Mouse (Mus musculus) kidney, postnatal 14 days (tissue): ENCODE measurements around the gene Erich6.
"Not testable (repeated sequence)": the region's sequence is repeated elsewhere in the genome, so short reads cannot be mapped to it uniquely, and the experiment has no call there.

Experiments used
- DNase-seq: peaks from one replicate; pipeline ENCODE4 v3.0.0; 2022; ENCODE audit warnings: mixed read lengths

Erich6 gene

DNA sequence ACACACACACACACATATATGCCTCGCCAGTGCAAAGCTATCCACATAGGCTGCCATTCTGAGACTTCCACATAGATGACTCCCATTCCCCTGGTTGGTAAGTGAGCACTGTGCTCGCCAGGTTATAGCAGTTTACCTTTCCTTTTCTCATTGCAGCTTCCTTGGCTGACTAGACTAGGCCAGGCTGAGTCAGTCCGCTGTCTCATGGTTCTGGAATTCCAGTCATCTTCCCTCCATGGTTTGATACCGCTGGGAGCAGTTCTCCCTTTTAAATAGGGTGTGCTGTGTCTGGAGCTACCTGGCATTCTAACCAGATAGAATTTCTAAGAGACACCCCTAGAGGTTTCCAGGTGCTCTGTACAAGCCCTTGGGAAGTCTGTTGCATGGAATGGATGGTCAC, 9.2 kb upstream of the Erich6 start:
- DNase-seq, result no peak

DNA sequence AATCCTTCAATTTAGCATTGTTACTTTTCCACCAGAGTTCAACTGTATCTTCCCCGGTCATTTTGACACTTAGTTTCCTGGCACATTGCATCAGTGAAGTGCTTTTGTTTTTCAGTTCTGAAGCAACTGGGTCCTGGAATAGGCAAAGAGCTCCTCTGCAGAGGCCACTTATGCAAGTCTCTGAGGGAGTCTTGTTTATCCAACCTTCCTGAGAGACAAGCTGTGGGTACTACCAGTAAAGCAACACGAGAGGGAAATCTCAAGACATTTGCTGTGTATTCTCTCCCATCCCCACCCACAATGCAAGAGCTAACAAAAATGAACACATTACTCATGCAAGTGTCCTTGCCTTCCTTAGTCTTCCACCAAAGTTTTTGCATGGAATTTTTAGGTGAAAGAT, 5.3 kb downstream of the Erich6 start:
- DNase-seq, result no peak

DNA sequence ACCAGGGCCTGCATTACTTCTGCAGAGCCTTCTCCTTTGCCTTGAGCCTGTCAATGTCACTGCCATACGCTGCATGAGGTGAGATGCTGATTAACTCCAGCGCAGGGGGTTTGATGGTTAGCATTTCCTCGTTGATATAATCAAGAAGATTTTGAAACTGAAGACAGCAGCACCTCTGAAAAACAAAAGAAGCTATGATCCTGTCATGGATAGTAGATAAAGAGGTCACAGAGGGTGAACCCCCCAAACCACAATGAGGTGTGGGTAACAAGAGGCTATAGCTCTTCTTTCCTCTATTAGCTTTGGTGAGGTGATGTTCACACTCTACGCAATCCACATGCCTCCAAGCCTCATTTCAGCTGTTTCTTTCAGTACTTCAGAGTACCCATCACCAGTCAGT, 12.0 kb downstream of the Erich6 start:
- no peak for DNase-seq

DNA sequence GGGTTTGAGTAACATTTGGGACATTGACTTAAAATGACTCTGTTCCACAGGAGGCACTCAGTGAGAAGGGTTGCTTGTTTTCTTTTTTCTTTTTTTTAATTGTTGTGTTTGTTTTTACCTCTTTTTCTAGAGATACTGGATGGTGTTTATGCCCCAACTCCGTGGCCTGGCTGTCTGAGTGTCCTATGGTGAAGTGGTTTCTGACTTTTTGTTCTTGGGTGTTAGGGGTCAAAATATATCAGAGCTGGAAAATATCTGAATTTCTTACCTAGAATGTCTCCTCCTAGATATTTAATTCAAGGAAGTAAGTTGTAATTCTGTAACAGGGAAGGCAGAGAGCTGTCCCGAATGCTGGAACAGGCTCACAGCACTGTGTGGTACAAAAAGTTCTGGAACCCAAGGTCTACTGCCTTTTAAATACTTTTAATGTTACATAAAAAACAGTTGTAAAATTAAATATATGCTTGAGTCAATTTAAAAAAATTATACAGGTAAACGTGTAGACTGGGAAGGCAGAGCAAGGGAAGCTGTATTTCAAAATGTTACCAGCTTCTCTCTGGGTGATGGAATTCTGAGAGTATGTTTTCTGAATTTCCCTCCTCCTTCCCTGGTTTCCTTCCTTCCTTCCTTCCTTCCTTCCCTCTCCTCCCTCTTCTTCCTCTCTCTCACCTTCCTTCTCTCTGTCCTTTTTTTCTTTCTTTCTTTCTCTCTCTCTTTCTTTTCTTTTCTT, 14.2 kb downstream of the Erich6 start:
- no peak for DNase-seq

DNA sequence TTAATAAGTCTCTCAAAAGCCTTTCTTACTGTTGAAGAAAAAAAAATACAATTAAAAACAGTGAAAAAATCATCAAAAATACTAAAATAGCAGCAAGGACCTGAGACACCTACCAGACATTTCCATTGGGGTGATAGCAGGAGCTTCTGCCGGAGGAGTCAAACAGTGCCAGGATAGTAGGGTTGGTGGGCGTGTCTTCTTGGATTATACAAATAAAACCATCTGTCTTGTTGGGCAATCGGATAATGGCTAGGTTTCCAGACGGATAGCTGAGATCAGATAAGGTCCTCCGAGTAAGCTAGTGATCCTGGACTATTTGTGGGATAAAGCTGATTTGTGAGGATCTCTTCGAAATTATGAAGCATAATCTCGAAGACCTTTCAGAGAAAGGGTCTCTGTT, 15.9 kb downstream of the Erich6 start:
- no peak for DNase-seq

DNA sequence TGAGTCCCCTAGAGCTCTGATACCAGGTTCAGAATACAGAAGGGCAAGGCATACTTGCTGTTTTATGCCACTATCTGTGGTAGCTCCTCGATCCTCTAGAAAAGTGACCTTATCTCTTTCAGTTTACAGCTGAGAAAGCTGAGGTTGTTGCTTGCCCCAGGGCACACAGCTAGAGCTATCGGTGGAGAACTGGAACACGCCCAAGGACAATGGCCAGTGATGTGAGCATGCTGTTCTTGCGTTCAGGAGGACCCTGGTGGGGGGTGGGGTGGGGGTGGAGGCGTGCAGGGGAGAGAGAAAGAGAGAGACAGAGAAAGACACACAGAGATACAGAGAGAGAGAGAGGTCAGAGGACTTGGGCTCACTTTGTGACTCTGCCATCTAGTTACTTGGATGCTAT, 27.0 kb downstream of the Erich6 start:
- no peak for DNase-seq

DNA sequence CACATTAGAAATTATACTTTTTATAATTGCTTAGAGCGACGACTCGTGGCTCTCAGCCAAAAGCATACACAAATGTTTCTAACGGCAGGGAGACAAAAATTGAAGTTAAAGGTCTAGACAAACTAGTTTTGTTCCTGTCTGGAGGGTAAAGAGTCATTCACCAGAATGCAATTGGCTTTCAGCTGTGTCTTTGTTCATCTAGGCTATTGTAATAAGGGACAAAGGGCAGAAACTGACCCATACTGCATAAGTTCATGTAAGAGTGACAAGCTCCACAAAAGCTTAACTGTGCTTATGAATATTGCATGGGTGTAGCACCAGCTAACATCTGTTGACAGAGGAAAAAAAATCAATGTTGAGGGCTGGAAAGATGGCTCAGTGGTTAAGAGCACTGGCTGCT, 28.5 kb downstream of the Erich6 start:
- DNase-seq, result no peak

DNA sequence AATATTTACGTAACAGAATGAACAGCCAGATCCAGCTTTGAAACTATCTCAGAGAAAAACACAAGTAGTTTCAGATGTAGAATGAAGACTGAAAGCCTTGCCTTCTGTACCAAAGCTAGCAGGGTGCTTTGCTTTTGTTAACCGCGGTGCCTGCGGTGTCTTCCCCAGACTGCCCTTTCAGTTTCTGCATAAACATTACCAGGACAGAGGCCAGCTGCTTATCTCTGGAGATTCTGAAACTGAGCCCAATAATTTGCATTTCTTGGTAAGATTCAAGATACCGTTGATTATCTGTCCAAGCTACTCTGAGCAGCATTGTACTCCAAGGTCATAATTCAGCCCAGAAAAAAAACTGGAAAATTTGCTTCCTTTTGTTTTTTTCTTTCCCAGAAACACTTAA, 43.4 kb downstream of the Erich6 start:
- no peak for DNase-seq

DNA sequence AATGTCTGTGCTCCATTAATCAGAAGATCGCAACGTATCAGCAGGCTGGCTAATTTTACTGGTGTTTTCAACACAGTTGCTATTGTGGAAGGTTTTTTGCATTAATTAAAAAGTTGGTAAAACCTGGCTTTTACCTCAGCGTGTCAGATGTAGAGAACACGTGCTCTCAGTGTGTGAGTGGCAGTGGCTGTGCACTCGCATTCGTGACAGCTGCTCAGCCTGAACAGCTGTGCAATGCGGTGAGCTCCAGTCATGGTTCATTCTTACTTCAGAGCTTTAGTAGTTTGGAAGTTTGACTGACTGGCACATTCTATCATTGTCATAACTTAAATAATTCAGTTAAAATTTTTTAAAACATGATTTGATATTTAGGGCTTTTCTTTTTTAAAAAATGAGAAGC, 44.3 kb downstream of the Erich6 start:
- DNase-seq, result not testable (repeated sequence)

DNA sequence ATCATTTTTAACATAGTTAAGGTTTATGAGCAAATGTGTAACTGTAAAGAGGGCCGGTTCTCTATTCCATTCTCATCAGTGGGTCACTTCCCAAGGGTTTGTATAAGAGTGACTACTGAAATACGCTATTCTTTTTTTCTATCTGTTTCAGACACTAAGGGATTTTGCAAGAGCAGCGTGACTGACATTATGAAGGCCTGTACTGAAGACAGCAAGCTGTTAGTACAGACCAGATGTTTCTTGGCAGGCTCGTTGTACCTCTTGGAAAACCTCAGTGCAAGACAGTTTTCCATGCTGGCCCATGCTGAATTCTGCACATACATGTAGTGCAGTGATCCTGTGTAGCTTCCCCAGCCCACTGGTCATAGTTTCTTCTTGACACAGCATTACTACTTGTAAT, 46.5 kb downstream of the Erich6 start:
- DNase-seq, result not testable (repeated sequence)

DNA sequence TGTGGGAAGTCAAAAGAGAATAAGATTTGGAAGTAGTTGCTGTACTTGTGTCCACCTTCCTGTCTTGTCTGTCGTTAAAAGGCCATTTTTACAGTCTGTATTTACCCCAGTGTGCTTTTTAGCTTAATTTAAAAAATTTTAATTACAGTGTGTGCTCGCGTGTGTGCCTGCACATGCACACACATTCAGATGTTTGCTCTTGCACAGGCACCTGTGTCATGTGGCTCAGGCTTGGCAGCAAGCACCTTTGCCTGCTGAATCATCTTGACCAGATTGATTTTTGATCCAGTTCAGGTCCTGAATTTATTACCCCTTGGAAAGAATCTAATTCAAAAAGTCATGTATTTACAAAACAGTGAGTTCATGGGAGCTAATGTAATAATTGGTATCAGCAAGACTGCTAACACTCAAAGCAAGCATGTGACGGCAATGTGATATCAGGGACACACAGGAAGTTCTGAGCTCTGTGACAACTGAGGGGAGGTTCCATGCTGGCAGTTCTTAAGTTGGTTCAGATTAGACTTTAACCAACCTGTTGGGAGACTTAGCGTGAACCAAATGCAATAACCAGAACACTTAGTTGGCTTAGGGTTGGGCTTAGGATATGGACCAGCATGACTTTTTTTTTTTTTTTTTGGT, 54.1 kb downstream of the Erich6 start:
- DNase-seq, result no peak

DNA sequence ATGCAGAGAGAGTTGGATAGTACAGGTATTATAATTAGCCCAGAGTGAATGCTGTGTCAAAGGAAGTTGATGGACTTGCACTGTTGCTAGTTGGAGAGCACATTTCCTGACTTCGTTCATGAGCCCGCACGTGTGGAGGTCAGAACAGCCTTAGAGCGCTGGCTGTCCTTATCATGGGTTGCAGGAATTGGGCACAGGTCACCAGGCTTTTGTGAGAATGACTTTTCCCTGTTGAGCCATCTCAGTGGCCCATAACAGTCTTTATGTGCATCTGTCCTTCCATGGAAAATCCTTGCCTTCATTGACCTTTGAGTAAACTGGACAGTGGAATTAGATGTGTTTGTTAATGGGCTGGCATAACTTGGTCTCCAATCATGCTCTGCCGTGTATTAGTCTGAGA, 54.7 kb downstream of the Erich6 start:
- no peak for DNase-seq

DNA sequence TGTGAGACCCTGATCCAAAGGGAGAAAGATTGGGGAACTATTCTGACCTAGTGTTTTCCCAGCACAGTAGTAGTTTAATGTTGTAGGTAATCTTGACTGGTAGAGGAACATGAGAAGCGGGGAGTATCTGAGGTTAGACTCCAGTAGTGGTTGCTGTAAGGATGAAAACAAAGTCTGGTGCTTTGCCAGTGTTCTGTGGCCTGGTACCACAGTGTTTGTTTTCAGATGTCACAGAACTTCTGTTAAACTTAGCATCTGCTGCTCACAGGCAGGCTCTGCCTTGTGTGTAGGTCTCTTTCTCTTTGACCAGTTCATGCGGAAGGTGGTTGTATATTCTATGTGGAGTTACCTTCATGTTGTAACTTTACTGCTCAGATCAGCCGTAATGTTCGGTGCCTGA, 55.5 kb downstream of the Erich6 start:
- DNase-seq, result no peak

DNA sequence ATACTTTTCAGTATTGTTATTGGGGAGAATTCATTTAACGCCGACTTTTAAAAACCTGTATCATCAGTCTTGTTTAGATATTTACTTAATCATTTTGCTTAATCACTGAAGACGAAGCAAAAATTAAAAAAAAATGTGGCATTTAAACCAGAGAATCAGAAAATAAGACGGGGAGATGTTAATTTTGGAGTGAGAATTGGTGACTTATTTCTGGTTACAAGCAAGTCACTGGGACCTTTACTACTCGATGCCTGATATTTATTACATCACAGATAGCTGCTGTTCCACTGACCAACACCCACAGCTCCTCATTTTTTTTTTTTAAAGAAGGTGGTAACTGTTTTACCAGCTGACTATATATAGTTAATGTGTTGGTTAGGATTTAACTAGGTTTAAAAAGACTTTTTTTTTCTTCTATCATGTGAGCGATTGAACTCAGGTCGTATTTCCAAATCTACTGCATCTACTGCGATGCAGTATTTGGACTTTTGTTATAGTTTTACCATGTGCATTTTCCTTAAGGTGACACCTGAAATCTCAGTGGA, 59.4 kb downstream of the Erich6 start:
- DNase-seq, result no peak

DNA sequence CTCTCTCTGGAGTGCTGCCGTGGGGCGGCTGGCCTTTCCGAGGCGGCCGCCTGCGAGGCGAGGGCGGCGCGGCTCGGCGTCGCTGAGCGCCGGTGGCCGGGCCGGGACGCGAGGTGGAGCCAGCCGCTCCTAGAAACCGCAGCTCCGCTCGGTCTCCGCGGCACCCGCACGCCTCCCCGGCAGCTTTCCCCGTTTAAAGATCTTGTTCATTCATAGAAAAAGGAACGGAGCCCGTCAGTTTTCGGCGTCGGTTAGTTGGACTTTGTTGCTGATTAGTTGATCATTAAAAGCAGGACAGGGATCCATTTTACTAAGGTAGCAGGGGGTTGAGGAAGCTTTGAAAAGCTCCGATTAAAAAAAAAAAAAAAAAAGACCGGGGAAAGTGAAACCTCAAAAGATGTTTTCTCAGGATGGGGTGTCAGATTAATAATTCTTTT, 59.9 kb downstream of the Erich6 start:
- DNase-seq, result peak; percentile 67

DNA sequence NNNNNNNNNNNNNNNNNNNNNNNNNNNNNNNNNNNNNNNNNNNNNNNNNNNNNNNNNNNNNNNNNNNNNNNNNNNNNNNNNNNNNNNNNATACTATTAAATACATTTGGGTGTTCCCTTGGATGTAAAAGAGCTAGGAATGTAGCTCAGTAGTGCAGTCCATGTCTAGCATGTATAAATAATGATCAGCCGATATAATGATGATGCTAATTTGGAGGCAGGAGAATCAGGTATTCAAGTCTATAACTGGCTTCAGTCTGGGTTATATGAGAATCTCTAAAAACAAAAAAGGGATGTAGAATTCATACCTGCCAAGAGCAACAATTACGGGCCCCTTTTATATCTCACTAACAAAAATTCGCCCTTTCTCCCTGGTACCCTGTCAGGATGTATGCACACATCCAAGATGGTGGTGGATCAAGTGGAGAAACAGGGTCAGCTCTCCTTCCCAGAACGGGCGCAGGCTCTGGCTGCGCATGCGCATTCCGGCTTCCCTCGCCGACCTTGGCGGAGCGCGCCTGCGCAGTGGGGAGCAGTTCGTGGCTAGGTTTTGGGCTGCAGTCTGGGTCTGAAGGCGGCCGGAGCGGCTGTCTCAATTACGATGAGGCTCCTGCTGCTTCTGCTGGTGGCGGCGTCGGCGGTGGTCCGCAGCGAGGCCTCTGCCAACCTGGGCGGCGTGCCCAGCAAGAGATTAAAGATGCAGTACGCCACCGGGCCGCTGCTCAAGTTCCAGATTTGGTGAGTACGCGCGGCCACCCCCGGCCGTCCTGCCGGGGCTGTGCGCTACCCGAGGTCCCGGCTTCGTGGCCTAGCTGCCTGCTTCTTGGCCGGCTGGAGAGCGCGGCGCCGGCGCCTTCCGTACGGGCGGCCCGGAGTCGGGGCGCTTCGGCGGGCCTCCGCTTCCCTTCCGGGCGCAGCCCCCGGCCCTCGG, 60.6 kb downstream of the Erich6 start, which contains the start of gene Selenot:
Gene Selenot (plus strand): TSS at position 500 of the 930 bp plus-strand sequence.
- DNase-seq, result peak; percentile 98

DNA sequence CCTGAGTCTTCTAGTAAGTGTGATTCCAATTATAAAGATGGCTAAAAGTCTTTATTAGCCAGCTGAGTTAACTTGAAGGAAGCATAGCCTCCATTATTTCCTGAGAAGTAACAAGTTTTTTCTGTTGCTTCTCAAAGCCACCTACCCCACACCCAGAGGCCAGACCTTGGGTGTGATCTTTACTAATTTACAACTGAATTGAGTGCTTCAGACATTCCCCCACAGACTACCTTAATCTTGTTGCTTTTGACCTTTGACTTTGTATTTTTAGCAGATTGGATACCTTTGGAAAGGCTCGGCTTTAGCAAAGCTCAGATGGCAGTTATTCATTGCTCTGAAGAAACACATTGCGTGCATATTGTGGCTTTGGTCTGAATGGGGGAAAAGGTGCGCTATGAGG, 66.2 kb downstream of the Erich6 start:
- DNase-seq, result no peak
